ENCODE assay signal across 20 mouse cellular contexts in genomic region chr2:178950304-178950703, GRCm38 (mm10).
DNase-seq lines count a peak whose midpoint lies in the region; ATAC-seq and TF ChIP-seq lines count a peak whose summit lies in the region.
"Had no signal": no experiment of that assay in that cellular context is flagged by ENCODE, and none has a peak within 500 bp of the region (broad histone marks: within the 10 kb centered on the region; RNA-seq: fewer than 3 reads in every experiment).

No protein-coding gene starts in this region.

- no peak for TF ChIP-seq CTCF in forebrain, postnatal 0 days (IDR thresholded peaks at IDR 0.05; ENCODE audit: low read depth)

- no peak overlapping the region for H3K9ac ChIP-seq in embryonic facial prominence, embryonic 12.5 days
- no peak overlapping the region for H3K9ac ChIP-seq in forebrain, postnatal 0 days
- no peak overlapping the region for H3K9ac ChIP-seq in forebrain, embryonic 11.5 days (ENCODE audit: low read length)
- no peak overlapping the region for H3K9ac ChIP-seq in limb, embryonic 12.5 days (replicated peaks)
- H3K9ac ChIP-seq: heart, embryonic 15.5 days; hindbrain, embryonic 13.5 days had no signal

- H3K27me3 ChIP-seq in embryonic facial prominence, embryonic 12.5 days, result no peaks in the 10 kb centered on the region
- H3K27me3 ChIP-seq in embryonic facial prominence, embryonic 10.5 days (replicated peaks; ENCODE audit: low read depth, poor library complexity, severe bottlenecking), result no peaks in the 10 kb centered on the region
- H3K27me3 ChIP-seq in forebrain, postnatal 0 days (ENCODE audit: insufficient read depth, low read length), result no peaks in the 10 kb centered on the region
- no peaks in the 10 kb centered on the region for H3K27me3 ChIP-seq in forebrain, embryonic 11.5 days (ENCODE audit: control insufficient read depth, insufficient read depth, low read length)
- H3K27me3 ChIP-seq in limb, embryonic 12.5 days, result no peaks in the 10 kb centered on the region
- H3K27me3 ChIP-seq: heart, embryonic 15.5 days; hindbrain, embryonic 13.5 days had no signal

- no peak overlapping the region for H3K4me3 ChIP-seq in embryonic facial prominence, embryonic 12.5 days
- H3K4me3 ChIP-seq in embryonic facial prominence, embryonic 10.5 days, result no peak overlapping the region
- no peak overlapping the region for H3K4me3 ChIP-seq in forebrain, postnatal 0 days (ENCODE audit: low read depth, low read length)
- H3K4me3 ChIP-seq in forebrain, embryonic 11.5 days (ENCODE audit: low read depth, low read length), result no peak overlapping the region
- no peak overlapping the region for H3K4me3 ChIP-seq in limb, embryonic 12.5 days (replicated peaks)
- H3K4me3 ChIP-seq: heart, embryonic 15.5 days; hindbrain, embryonic 13.5 days had no signal

- H3K9me3 ChIP-seq in embryonic facial prominence, embryonic 12.5 days, result no peaks in the 10 kb centered on the region
- no peaks in the 10 kb centered on the region for H3K9me3 ChIP-seq in embryonic facial prominence, embryonic 10.5 days
- no peaks in the 10 kb centered on the region for H3K9me3 ChIP-seq in forebrain, postnatal 0 days (ENCODE audit: low read length)
- no peaks in the 10 kb centered on the region for H3K9me3 ChIP-seq in forebrain, embryonic 11.5 days (ENCODE audit: control insufficient read depth, low read length)
- no peaks in the 10 kb centered on the region for H3K9me3 ChIP-seq in limb, embryonic 12.5 days
- H3K9me3 ChIP-seq: heart, embryonic 15.5 days; hindbrain, embryonic 13.5 days had no signal

- H3K36me3 ChIP-seq in embryonic facial prominence, embryonic 12.5 days, result no peaks in the 10 kb centered on the region
- no peaks in the 10 kb centered on the region for H3K36me3 ChIP-seq in embryonic facial prominence, embryonic 10.5 days (replicated peaks)
- no peaks in the 10 kb centered on the region for H3K36me3 ChIP-seq in forebrain, postnatal 0 days (ENCODE audit: insufficient read depth)
- H3K36me3 ChIP-seq in forebrain, embryonic 11.5 days (ENCODE audit: control insufficient read depth, insufficient read depth, low read length), result no peaks in the 10 kb centered on the region
- H3K36me3 ChIP-seq in limb, embryonic 12.5 days, result no peaks in the 10 kb centered on the region
- H3K36me3 ChIP-seq: G1E; heart, embryonic 15.5 days; hindbrain, embryonic 13.5 days had no signal

- no peak overlapping the region for H3K4me2 ChIP-seq in embryonic facial prominence, embryonic 12.5 days (replicated peaks)
- no peak overlapping the region for H3K4me2 ChIP-seq in forebrain, postnatal 0 days (ENCODE audit: low read depth)
- no peak overlapping the region for H3K4me2 ChIP-seq in forebrain, embryonic 11.5 days (ENCODE audit: low read depth, low read length, severe bottlenecking)
- no peak overlapping the region for H3K4me2 ChIP-seq in limb, embryonic 12.5 days
- H3K4me2 ChIP-seq: heart, embryonic 11.5 days; heart, embryonic 15.5 days; hindbrain, embryonic 13.5 days had no signal

- no peak for ATAC-seq in embryonic facial prominence, embryonic 12.5 days (ENCODE audit: insufficient number of reproducible peaks, insufficient read depth, low FRiP score, low TSS enrichment)
- peak; percentile 32; the same call in 1 of the 2 replicates for ATAC-seq in forebrain, postnatal 0 days
- ATAC-seq in forebrain, embryonic 11.5 days (replicated peaks; ENCODE audit: low FRiP score), result no peak
- no peak for ATAC-seq in limb, embryonic 12.5 days (ENCODE audit: insufficient number of reproducible peaks, insufficient read depth, low FRiP score, low TSS enrichment, low read depth)
- ATAC-seq: CD4-positive, CD25-positive, alpha-beta regulatory T cell, adult 4 months; hindbrain, postnatal 0 days had no signal

- H3K4me1 ChIP-seq in embryonic facial prominence, embryonic 12.5 days, result peaks cover 18% of the 10 kb centered on the region; the same call in 1 of the 2 replicates
- peaks cover 27% of the 10 kb centered on the region for H3K4me1 ChIP-seq in embryonic facial prominence, embryonic 10.5 days
- 0 out of 2 replicates have a peak, but pooled peaks cover 6% of the 10 kb centered on the region for H3K4me1 ChIP-seq in forebrain, postnatal 0 days (ENCODE audit: insufficient read depth)
- peaks cover 9% of the 10 kb centered on the region; the same call in 1 of the 2 replicates for H3K4me1 ChIP-seq in forebrain, embryonic 11.5 days (replicated peaks; ENCODE audit: control insufficient read depth, insufficient read depth, low read length)
- H3K4me1 ChIP-seq in limb, embryonic 12.5 days (replicated peaks), result peaks cover 26% of the 10 kb centered on the region

- no peak for DNase-seq in embryonic facial prominence, embryonic 10.5 days (ENCODE audit: low spot score)
- DNase-seq in forebrain, postnatal 0 days, result peak; percentile 44
- no peak for DNase-seq in forebrain, embryonic 11.5 days (ENCODE audit: low spot score)
- peak; percentile 39 for DNase-seq in Muller cell, postnatal 12 days (ENCODE audit: inconsistent ontology term)
- DNase-seq in gastrocnemius, adult 18-20 months (ENCODE audit: low spot score), result no peak
- DNase-seq: adrenal gland, postnatal 10 days; B cell, adult 2 months; cerebellum, adult 2 months; cerebellum, postnatal 10 days; gastrocnemius, postnatal 10 days; heart, adult 18-20 months; heart, postnatal 14 days had no signal

- WGBS in embryonic facial prominence, embryonic 12.5 days, result 28% methylated on average over 1 of the region's 1 CpGs
- WGBS in embryonic facial prominence, embryonic 10.5 days, result 40% methylated on average over 1 of the region's 1 CpGs
- WGBS in forebrain, postnatal 0 days, result 6% methylated on average over 1 of the region's 1 CpGs
- WGBS in forebrain, embryonic 11.5 days, result 37% methylated on average over 1 of the region's 1 CpGs
- WGBS in limb, embryonic 12.5 days, result 31% methylated on average over 1 of the region's 1 CpGs

- H3K27ac ChIP-seq in embryonic facial prominence, embryonic 12.5 days, result peak overlapping the region; percentile 30; the same call in 1 of the 2 replicates
- H3K27ac ChIP-seq in embryonic facial prominence, embryonic 10.5 days (replicated peaks), result no peak overlapping the region
- 0 out of 2 replicates have a peak overlapping the region, but pooled peaks have one; percentile 40 for H3K27ac ChIP-seq in forebrain, postnatal 0 days (ENCODE audit: low read depth, low read length)
- H3K27ac ChIP-seq in forebrain, embryonic 11.5 days (ENCODE audit: low read depth, low read length), result no peak overlapping the region
- 0 out of 2 replicates have a peak overlapping the region, but pooled peaks have one; percentile 53 for H3K27ac ChIP-seq in limb, embryonic 12.5 days
- H3K27ac ChIP-seq: heart, embryonic 15.5 days; hindbrain, embryonic 13.5 days; hindbrain, postnatal 0 days had no signal

Comparison
In these comparisons a context has a peak if more than half of its experiments do, and no peak if none do; other contexts are left out.
1. H3K27ac ChIP-seq: peak in embryonic facial prominence, embryonic 12.5 days (single experiment), forebrain, postnatal 0 days (single experiment) and limb, embryonic 12.5 days (single experiment); none in embryonic facial prominence, embryonic 10.5 days (single experiment) and forebrain, embryonic 11.5 days (single experiment).
2. DNase-seq: peak in forebrain, postnatal 0 days (single experiment) and Muller cell, postnatal 12 days (single experiment); none in embryonic facial prominence, embryonic 10.5 days (single experiment), forebrain, embryonic 11.5 days (single experiment) and gastrocnemius, adult 18-20 months (single experiment).